Comparison of ENCODE assay signal across 8 mouse cellular contexts in the genomic region with DNA sequence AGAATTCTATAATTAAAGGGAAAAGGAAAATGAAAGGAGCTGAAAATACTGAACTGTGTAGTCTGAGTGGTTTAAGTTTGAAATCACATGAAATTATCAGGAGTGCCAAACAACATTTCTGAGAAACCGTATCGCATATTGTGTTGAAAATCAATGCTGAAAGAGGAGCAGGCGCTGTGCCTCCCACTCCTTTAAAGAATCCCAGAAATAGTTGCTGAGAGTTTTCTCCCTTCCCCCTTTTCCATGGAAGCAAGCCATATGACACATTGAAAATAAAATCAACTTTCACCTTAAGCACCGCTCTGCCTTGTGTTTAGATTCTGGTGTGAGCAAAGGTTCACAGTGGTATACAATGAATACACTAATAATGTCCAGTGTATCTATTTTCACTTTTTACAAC. TPM values are rescaled to one million over a fixed set of nuclear protein-coding genes. Genes with fewer than 3 reads are reported as not detected.
A peak's percentile ranks its signal among the peaks of the same experiment; 100 is the strongest.
DNase-seq lines count a peak whose midpoint lies in the region; ATAC-seq lines count a peak whose summit lies in the region.

No protein-coding gene starts in this region.

- H3K36me3 ChIP-seq in hindbrain, embryonic 11.5 days (ENCODE audit: control insufficient read depth, insufficient read depth, low read length), result no peaks in the 10 kb centered on the region
- H3K36me3 ChIP-seq in midbrain, embryonic 13.5 days, result no peaks in the 10 kb centered on the region

- no peaks in the 10 kb centered on the region for H3K9me3 ChIP-seq in hindbrain, embryonic 11.5 days (ENCODE audit: control insufficient read depth, low read length)
- H3K9me3 ChIP-seq in midbrain, embryonic 13.5 days, result no peaks in the 10 kb centered on the region

- no peak overlapping the region for H3K27ac ChIP-seq in hindbrain, embryonic 11.5 days (ENCODE audit: low read depth, low read length)
- no peak overlapping the region for H3K27ac ChIP-seq in midbrain, embryonic 13.5 days

- H3K4me2 ChIP-seq in hindbrain, embryonic 11.5 days (replicated peaks; ENCODE audit: low read depth, low read length), result peak overlapping the region; percentile 56
- H3K4me2 ChIP-seq in midbrain, embryonic 13.5 days (replicated peaks), result peak overlapping the region; percentile 72

- H3K4me1 ChIP-seq in hindbrain, embryonic 11.5 days (replicated peaks; ENCODE audit: control insufficient read depth, insufficient read depth, low read length), result no peaks in the 10 kb centered on the region
- H3K4me1 ChIP-seq in midbrain, embryonic 13.5 days (replicated peaks), result peaks cover 21% of the 10 kb centered on the region

- DNase-seq in kidney, adult 9 months, result peak; percentile 7
- DNase-seq in kidney, postnatal 4 days, result no peak
- DNase-seq in embryo, embryonic 10 days (ENCODE audit: low spot score), result peak; percentile 8
- peak; percentile 25 for DNase-seq in hindbrain, embryonic 11.5 days (ENCODE audit: low spot score)
- DNase-seq in cerebellum, postnatal 36 days, result no peak
- no peak for DNase-seq in layer of hippocampus, postnatal 36 days
- DNase-seq in left cerebral cortex, adult 9 months (ENCODE audit: low spot score in 2 of 2), result no peak

- H3K4me3 ChIP-seq in hindbrain, embryonic 11.5 days (ENCODE audit: low read depth, low read length), result peak overlapping the region; percentile 68
- peak overlapping the region; percentile 80 for H3K4me3 ChIP-seq in midbrain, embryonic 13.5 days (replicated peaks)

- WGBS in hindbrain, embryonic 11.5 days, result 17% methylated on average over 4 of the region's 4 CpGs
- 7% methylated on average over 4 of the region's 4 CpGs for WGBS in midbrain, embryonic 13.5 days

- no peaks in the 10 kb centered on the region for H3K27me3 ChIP-seq in hindbrain, embryonic 11.5 days (ENCODE audit: control insufficient read depth, insufficient read depth, low read length)
- H3K27me3 ChIP-seq in midbrain, embryonic 13.5 days, result no peaks in the 10 kb centered on the region

- ATAC-seq in hindbrain, embryonic 11.5 days (ENCODE audit: low FRiP score), result no peak
- no peak for ATAC-seq in midbrain, embryonic 13.5 days

- H3K9ac ChIP-seq in hindbrain, embryonic 11.5 days (ENCODE audit: low read depth, low read length), result no peak overlapping the region
- peak overlapping the region; percentile 81; the same call in 1 of the 2 replicates for H3K9ac ChIP-seq in midbrain, embryonic 13.5 days (replicated peaks)

RNA-seq across cellular contexts. Expression of a gene that starts 1.1 kb away (rescaled TPM):
- 4.7 and 5.1 TPM in 2 replicates for polyA plus RNA-seq in hindbrain, embryonic 11.5 days (2014; fragmentation: Nextera tagmentation; extraction: Ambion mirVana)
- polyA plus RNA-seq in midbrain, embryonic 13.5 days (2015; fragmentation: Nextera tagmentation; extraction: Ambion mirVana), result 4.8 and 5.5 TPM in 2 replicates
- 1 to 10 TPM; 4.8 to 8.4 TPM for total RNA-seq in layer of hippocampus, postnatal 36 days (2021)

Comparison
In these comparisons a context has a peak if more than half of its experiments do, and no peak if none do; other contexts are left out.
1. DNase-seq: peak in kidney, adult 9 months (single experiment), embryo, embryonic 10 days (single experiment) and hindbrain, embryonic 11.5 days (single experiment); none in kidney, postnatal 4 days (0 of 2), cerebellum, postnatal 36 days (0 of 2), layer of hippocampus, postnatal 36 days (0 of 2) and left cerebral cortex, adult 9 months (0 of 2).